In genomic region chr3:52070163-52070478, GRCm38 (mm10) we compare ENCODE assay signal across 8 mouse cellular contexts. TPM values are rescaled to one million over a fixed set of nuclear protein-coding genes. Genes with fewer than 3 reads are reported as not detected.
A peak's percentile ranks its signal among the peaks of the same experiment; 100 is the strongest.
DNase-seq lines count a peak whose midpoint lies in the region; ATAC-seq and TF ChIP-seq lines count a peak whose summit lies in the region.

No protein-coding gene starts in this region.

- TF ChIP-seq POLR2A in myocyte (IDR thresholded peaks at IDR 0.05; ENCODE audit: insufficient read length, low read depth) = no peak

- peaks cover 28% of the 10 kb centered on the region for H3K4me1 ChIP-seq in embryonic facial prominence, embryonic 13.5 days
- peaks cover 6% of the 10 kb centered on the region for H3K4me1 ChIP-seq in intestine, embryonic 15.5 days (replicated peaks)

- DNase-seq in layer of hippocampus, adult 2 months (ENCODE audit: low spot score in 2 of 2) = no peak
- DNase-seq in layer of hippocampus, adult 9-10 months (ENCODE audit: low spot score) = no peak
- no peak for DNase-seq in right cerebral cortex, postnatal 4 days
- no peak for DNase-seq in layer of hippocampus, postnatal 25 days (ENCODE audit: extremely low spot score in 1 of 2, low spot score in 1 of 2)
- no peak for DNase-seq in cerebellum, postnatal 10 days

- TF ChIP-seq CTCF in layer of hippocampus, adult 2 months (conservative IDR thresholded peaks at IDR 0.05) = no peak

- H3K9me3 ChIP-seq in embryonic facial prominence, embryonic 13.5 days = no peaks in the 10 kb centered on the region
- no peaks in the 10 kb centered on the region for H3K9me3 ChIP-seq in intestine, embryonic 15.5 days

- H3K79me2 ChIP-seq in myocyte (ENCODE audit: control insufficient read depth, insufficient read depth) = peaks cover 47% of the 10 kb centered on the region

- no peaks in the 10 kb centered on the region for H3K36me3 ChIP-seq in embryonic facial prominence, embryonic 13.5 days
- no peaks in the 10 kb centered on the region for H3K36me3 ChIP-seq in intestine, embryonic 15.5 days
- no peaks in the 10 kb centered on the region for H3K36me3 ChIP-seq in myocyte (ENCODE audit: control insufficient read depth, insufficient read depth)

- ATAC-seq in embryonic facial prominence, embryonic 13.5 days (ENCODE audit: insufficient number of reproducible peaks, insufficient read depth, low FRiP score, low TSS enrichment, low read depth) = no peak
- ATAC-seq in intestine, embryonic 15.5 days = no peak

- peak overlapping the region; percentile 48 for H3ac ChIP-seq in myocyte (ENCODE audit: control insufficient read depth, insufficient read length)

- H3K27ac ChIP-seq in layer of hippocampus, adult 2 months = peak overlapping the region; percentile 82
- H3K27ac ChIP-seq in embryonic facial prominence, embryonic 13.5 days = no peak overlapping the region
- peak overlapping the region; percentile 4; the same call in 1 of the 2 replicates for H3K27ac ChIP-seq in intestine, embryonic 15.5 days

- H3K27me3 ChIP-seq in embryonic facial prominence, embryonic 13.5 days = no peaks in the 10 kb centered on the region
- H3K27me3 ChIP-seq in intestine, embryonic 15.5 days (replicated peaks) = no peaks in the 10 kb centered on the region
- no peaks in the 10 kb centered on the region for H3K27me3 ChIP-seq in myocyte (ENCODE audit: control insufficient read depth, insufficient read depth, insufficient read length)

- peak overlapping the region; percentile 61 for H3K4me3 ChIP-seq in layer of hippocampus, adult 2 months
- peak overlapping the region; percentile 40 for H3K4me3 ChIP-seq in embryonic facial prominence, embryonic 13.5 days
- peak overlapping the region; percentile 29 for H3K4me3 ChIP-seq in intestine, embryonic 15.5 days (replicated peaks)
- peak overlapping the region; percentile 32 for H3K4me3 ChIP-seq in myocyte

- H3K9ac ChIP-seq in embryonic facial prominence, embryonic 13.5 days = peak overlapping the region; percentile 67; the same call in 1 of the 2 replicates
- peak overlapping the region; percentile 36; the same call in 1 of the 2 replicates for H3K9ac ChIP-seq in intestine, embryonic 15.5 days

- H3K4me2 ChIP-seq in embryonic facial prominence, embryonic 13.5 days = peak overlapping the region; percentile 63
- peak overlapping the region; percentile 72 for H3K4me2 ChIP-seq in intestine, embryonic 15.5 days (replicated peaks)
- H3K4me2 ChIP-seq in myocyte (ENCODE audit: low read depth) = peak overlapping the region; percentile 97

- 8% methylated on average over 4 of the region's 4 CpGs for WGBS in embryonic facial prominence, embryonic 13.5 days
- 22% methylated on average over 4 of the region's 4 CpGs for WGBS in intestine, embryonic 15.5 days

TF ChIP-seq in myocyte, 11 proteins besides CTCF, POLR2A, EP300 and RAD21:
- no peak for TF ChIP-seq SRF (IDR thresholded peaks at IDR 0.05; ENCODE audit: control insufficient read depth, insufficient read length, low read depth)
- TF ChIP-seq USF1 (IDR thresholded peaks at IDR 0.05; ENCODE audit: low read depth) = no peak
- TF ChIP-seq TCF3 (IDR thresholded peaks at IDR 0.05; ENCODE audit: insufficient read length, low read depth) = no peak
- TF ChIP-seq MYOD1 (IDR thresholded peaks at IDR 0.05; ENCODE audit: control insufficient read depth in 1 of 3, insufficient read length in 2 of 3, low read depth in 2 of 3) = no peak
- no peak for TF ChIP-seq TCF12 (IDR thresholded peaks at IDR 0.05; ENCODE audit: insufficient read depth, poor library complexity, severe bottlenecking)
- TF ChIP-seq MYOG (IDR thresholded peaks at IDR 0.05; ENCODE audit: control insufficient read depth in 1 of 3, insufficient read depth in 1 of 3, insufficient read length in 2 of 3, low read depth in 2 of 3) = no peak
- no peak for TF ChIP-seq CEBPB (IDR thresholded peaks at IDR 0.05; ENCODE audit: insufficient read depth, poor library complexity, severe bottlenecking)
- TF ChIP-seq MAX (IDR thresholded peaks at IDR 0.05; ENCODE audit: low read depth) = no peak
- no peak for TF ChIP-seq REST (IDR thresholded peaks at IDR 0.05; ENCODE audit: insufficient read depth, insufficient read length)
- no peak for TF ChIP-seq POLR2AphosphoS2 (IDR thresholded peaks at IDR 0.05; ENCODE audit: insufficient read length, low read depth)

RNA-seq across cellular contexts. Expression of gene Maml3, which starts 34.8 kb away (rescaled TPM):
- total RNA-seq in layer of hippocampus, adult 2 months (2021) = 1 to 10 TPM; 8.7 to 9.8 TPM
- polyA plus RNA-seq in embryonic facial prominence, embryonic 13.5 days (2015; fragmentation: Nextera tagmentation; extraction: Ambion mirVana) = 5.8 and 6.5 TPM in 2 replicates
- polyA plus RNA-seq in intestine, embryonic 15.5 days (2015; fragmentation: Nextera tagmentation; extraction: Ambion mirVana) = 4.1 and 4.9 TPM in 2 replicates
- polyA plus RNA-seq in myocyte (2012; fragmentation: generic; extraction: Trizol) = 3.1 TPM
- 10 to 100 TPM in 1 of 2 experiments, 1 to 10 TPM in 1; 7.3 to 10.0 TPM for total RNA-seq in layer of hippocampus, postnatal 25 days (2021)
